Mouse (Mus musculus) neural tube, embryonic 12.5 days (tissue): ENCODE results near the gene Gm11060. TPM values are rescaled to one million over a fixed set of nuclear protein-coding genes. Genes with fewer than 3 reads are reported as not detected.

Experiments used
- ATAC-seq: fragments of 200-750 bp; cut with Nextera tagmentation; 2 replicates; pipeline ENCODE4 v1.8.0; 2017; ENCODE audit warnings: low read depth, mild to moderate bottlenecking, moderate TSS enrichment, moderate library complexity; ENCODE audit not compliant: low FRiP score
- H3K27ac ChIP-seq: fragments of 300-500 bp; sonication (generic); 2 replicates; pipeline ENCODE4 v1.5.1; 2016
- H3K27me3 ChIP-seq: fragments of 300-500 bp; sonication (generic); replicated peaks from 2 replicates; pipeline ENCODE4 v1.6.1; 2016; ENCODE audit warnings: mild to moderate bottlenecking
- H3K36me3 ChIP-seq: fragments of 300-500 bp; sonication (generic); 2 replicates; pipeline ENCODE4 v1.6.1; 2016; ENCODE audit warnings: mild to moderate bottlenecking
- H3K4me1 ChIP-seq: fragments of 300-500 bp; sonication (generic); 2 replicates; pipeline ENCODE4 v1.6.1; 2016
- H3K4me2 ChIP-seq: fragments of 300-500 bp; sonication (generic); replicated peaks from 2 replicates; pipeline ENCODE4 v1.6.1; 2016; ENCODE audit warnings: mild to moderate bottlenecking
- H3K4me3 ChIP-seq: fragments of 300-500 bp; sonication (generic); 2 replicates; pipeline ENCODE4 v1.5.1; 2016
- H3K9ac ChIP-seq: fragments of 300-500 bp; sonication (generic); 2 replicates; pipeline ENCODE4 v1.6.1; 2016; ENCODE audit warnings: mild to moderate bottlenecking
- H3K9me3 ChIP-seq: fragments of 300-500 bp; sonication (generic); 2 replicates; pipeline ENCODE4 v1.6.1; 2016; ENCODE audit warnings: mild to moderate bottlenecking
- WGBS: fragments of 180-500 bp; shearing (Covaris S2); methylation state at CpG from one replicate; pipeline ENCODE4 v1.1.7; 2016; 5-methylcytosine and 5-hydroxymethylcytosine counted together
- polyA plus RNA-seq: library from polyadenylated mRNA; unstranded; fragments of >200 nt; fragmentation: Nextera tagmentation; extraction: Ambion mirVana; gene quantifications from 2 replicates; pipeline ENCODE4 v1.2.1, GENCODE M21; 2016

Gm11060 gene
- polyA plus RNA-seq, 1 experiment from 2014 or later = not detected

GRCm38 (mm10) chr2:105131811-105132100, 39.9 kb downstream of the Gm11060 start:
- Histone ChIP-seq H3K36me3 (no peaks in the 10 kb centered on the region), H3K9ac (no peak overlapping the region), H3K4me3 (no peak overlapping the region), H3K27ac (no peak overlapping the region), H3K4me1 (peaks cover 12% of the 10 kb centered on the region), H3K27me3 (peaks cover 98% of the 10 kb centered on the region), H3K4me2 (no peak overlapping the region), H3K9me3 (no peaks in the 10 kb centered on the region)
- 0% methylated on average over 2 of the region's 2 CpGs for WGBS
- no peak for ATAC-seq

GRCm38 (mm10) chr2:105132300-105132699, 40.5 kb downstream of the Gm11060 start:
- Histone ChIP-seq H3K4me3 (no peak overlapping the region), H3K4me1 (peaks cover 7% of the 10 kb centered on the region), H3K9ac (no peak overlapping the region), H3K4me2 (0 out of 2 replicates have a peak overlapping the region, but pooled peaks have one; percentile 5), H3K9me3 (no peaks in the 10 kb centered on the region), H3K36me3 (no peaks in the 10 kb centered on the region), H3K27me3 (peaks cover 98% of the 10 kb centered on the region), H3K27ac (no peak overlapping the region)
- WGBS = 2% methylated on average over 17 of the region's 17 CpGs
- ATAC-seq = no peak

GRCm38 (mm10) chr2:105132933-105133795, 41.3 kb downstream of the Gm11060 start:
- ATAC-seq = no peak
- Histone ChIP-seq H3K9ac (no peak overlapping the region), H3K27ac (no peak overlapping the region), H3K4me2 (no peak overlapping the region), H3K9me3 (no peaks in the 10 kb centered on the region), H3K4me3 (no peak overlapping the region), H3K27me3 (peaks cover 96% of the 10 kb centered on the region), H3K36me3 (no peaks in the 10 kb centered on the region), H3K4me1 (peaks cover 4% of the 10 kb centered on the region; the same call in 1 of the 2 replicates)
- 1% methylated on average over 43 of the region's 43 CpGs for WGBS

GRCm38 (mm10) chr2:105134296-105134695, 42.5 kb downstream of the Gm11060 start:
- Histone ChIP-seq H3K9me3 (no peaks in the 10 kb centered on the region), H3K4me1 (peaks cover 4% of the 10 kb centered on the region; the same call in 1 of the 2 replicates), H3K27me3 (peaks cover 95% of the 10 kb centered on the region), H3K4me3 (no peak overlapping the region), H3K36me3 (no peaks in the 10 kb centered on the region), H3K27ac (no peak overlapping the region), H3K4me2 (no peak overlapping the region), H3K9ac (no peak overlapping the region)
- under 1% methylated on average over 19 of the region's 19 CpGs for WGBS
- ATAC-seq = no peak

GRCm38 (mm10) chr2:105139471-105139870, 47.7 kb downstream of the Gm11060 start:
- Histone ChIP-seq H3K4me3 (no peak overlapping the region), H3K36me3 (no peaks in the 10 kb centered on the region), H3K27ac (no peak overlapping the region), H3K9me3 (no peaks in the 10 kb centered on the region), H3K9ac (no peak overlapping the region), H3K4me2 (no peak overlapping the region), H3K4me1 (no peaks in the 10 kb centered on the region), H3K27me3 (peaks cover 55% of the 10 kb centered on the region)
- no peak for ATAC-seq
- 85% methylated on average over 7 of the region's 7 CpGs for WGBS

- H3K27ac ChIP-seq = no peak overlapping the region
- no peak overlapping the region for H3K4me2 ChIP-seq
- WGBS = 68% methylated on average over 7 of the region's 7 CpGs
- no peaks in the 10 kb centered on the region for H3K36me3 ChIP-seq
- H3K27me3 ChIP-seq = peaks cover 36% of the 10 kb centered on the region
- no peak overlapping the region for H3K4me3 ChIP-seq
- no peak for ATAC-seq
- no peaks in the 10 kb centered on the region for H3K4me1 ChIP-seq
- no peak overlapping the region for H3K9ac ChIP-seq
- no peaks in the 10 kb centered on the region for H3K9me3 ChIP-seq
Measured at GRCm38 (mm10) chr2:105141371-105141770, 49.6 kb downstream of the Gm11060 start.

Other genes starting within 250 kb of the Gm11060 start
- 0.35 and 0.46 TPM in 2 replicates for gene Prrg4, start 242.1 kb upstream of the Gm11060 start, polyA plus RNA-seq
- gene Ccdc73, start 224.2 kb upstream of the Gm11060 start, polyA plus RNA-seq = 7.7 and 9.5 TPM in 2 replicates
- 226 and 232 TPM in 2 replicates for gene Eif3m, start 74.9 kb upstream of the Gm11060 start, polyA plus RNA-seq
- 2.5 and 3.1 TPM in 2 replicates for gene Wt1, start 34.5 kb downstream of the Gm11060 start, polyA plus RNA-seq
- 0.29 and 0.58 TPM in 2 replicates for gene Them7, start 132.3 kb downstream of the Gm11060 start, polyA plus RNA-seq